Mouse (Mus musculus): ENCODE results near the gene Six1. TPM values are rescaled to one million over a fixed set of nuclear protein-coding genes. Genes with fewer than 3 reads are reported as not detected.

Gene Six1
- polyA plus RNA-seq, 1 experiment from 2014 or later, result not detected

Other genes starting within 250 kb of the Six1 start
- gene Six6, start 114.0 kb downstream of the Six1 start, polyA plus RNA-seq (2018), result not detected in 3 replicates
- not detected in 3 replicates for gene 4930447C04Rik, start 113.1 kb downstream of the Six1 start, polyA plus RNA-seq (2018)
- not detected in 3 replicates for gene Six4, start 59.6 kb upstream of the Six1 start, polyA plus RNA-seq (2018)
- gene Mnat1, start 69.8 kb upstream of the Six1 start, polyA plus RNA-seq (2018), result 9.9 to 13.5 TPM (median 12.3 TPM) in 3 replicates
- 7.6 to 12.3 TPM (median 10.2 TPM) in 3 replicates for gene Trmt5, start 232.8 kb upstream of the Six1 start, polyA plus RNA-seq (2018)
- 18.5 to 58.5 TPM (median 40.6 TPM) in 3 replicates for gene Slc38a6, start 232.9 kb upstream of the Six1 start, polyA plus RNA-seq (2018)

Data from macrophage (primary cell).